Mouse (Mus musculus) liver, embryonic 14.5 days (tissue): Measurements from ENCODE around the gene Ppif.

Experiments
- CTCF ChIP-seq: IDR thresholded peaks from 2 replicates; pipeline ENCODE4 v1.5.1; 2016; ENCODE audit warnings: antibody characterized with exemption, low read depth, control low read depth
- EP300 ChIP-seq: IDR thresholded peaks from 2 replicates; pipeline ENCODE4 v1.6.1; 2016; ENCODE audit warnings: antibody characterized with exemption, low read depth

DNA sequence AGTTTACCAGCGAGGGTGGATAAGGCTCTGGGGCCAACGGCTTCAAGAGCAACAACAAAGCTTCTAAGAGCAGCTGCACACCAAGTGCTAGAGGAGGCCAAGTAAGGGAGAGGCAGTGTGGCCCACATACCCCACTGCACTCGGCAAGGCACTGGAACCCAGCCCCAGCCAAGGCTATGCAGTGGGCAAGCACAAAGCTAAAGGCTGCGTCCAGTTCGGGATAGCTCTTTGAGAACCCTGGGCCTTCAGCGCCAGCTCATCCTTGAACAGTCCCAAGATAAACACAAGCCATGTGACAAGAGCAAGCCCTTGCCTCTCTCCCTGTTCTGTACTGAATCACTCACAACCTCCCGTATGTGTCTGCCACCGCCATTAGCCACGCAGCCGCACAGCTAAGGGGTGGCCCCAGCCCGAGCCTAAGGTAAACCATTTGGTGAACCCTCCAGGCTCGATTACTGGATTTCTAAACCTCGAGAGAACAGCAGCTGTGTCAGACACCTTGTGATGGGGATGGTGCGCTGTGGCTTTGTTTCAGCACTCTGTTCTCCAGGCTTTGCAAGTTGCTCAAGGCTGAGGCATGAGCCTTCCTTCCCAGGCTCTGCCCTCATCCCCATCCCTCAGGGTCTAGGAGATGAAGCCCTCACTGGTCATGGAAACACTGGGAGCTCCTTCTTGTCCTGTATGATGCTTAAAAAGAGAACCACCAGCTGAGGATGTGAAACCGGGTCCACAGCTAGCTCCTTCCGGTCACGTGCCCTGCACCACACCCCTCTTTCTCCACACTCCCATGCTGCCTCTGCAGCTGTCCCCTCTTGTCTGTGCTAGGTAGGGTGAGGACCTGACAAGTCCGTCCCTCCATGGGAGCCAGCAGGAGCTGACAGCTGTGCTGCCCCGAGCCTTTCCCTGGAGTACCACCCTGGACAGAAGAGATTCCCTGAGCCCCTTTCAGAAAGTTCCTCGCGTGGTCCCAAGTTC lies 53.3 kb downstream of the Ppif start:
- TF ChIP-seq CTCF = no peak
- no peak for TF ChIP-seq EP300
